Comparison of ENCODE assay signal across 27 mouse cellular contexts in the genomic region with DNA sequence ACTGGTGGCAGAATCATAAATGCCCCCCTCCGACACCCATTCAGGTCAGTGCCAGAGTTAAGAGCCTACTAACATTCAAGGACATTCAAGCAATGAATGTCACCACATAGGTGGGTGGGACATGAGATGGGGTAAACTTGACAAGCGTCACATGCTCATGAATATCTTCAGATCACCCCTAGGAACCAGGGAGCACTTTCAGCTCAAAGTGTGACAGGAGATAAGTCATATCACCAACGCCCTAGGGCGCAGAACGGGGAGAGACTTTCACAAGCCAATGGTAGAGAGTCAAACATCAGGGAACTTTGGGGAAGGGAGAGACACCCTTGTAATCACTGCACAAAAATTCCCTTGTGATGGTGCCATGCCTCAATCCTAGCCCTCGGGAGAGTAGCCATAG. TPM values are rescaled to one million over a fixed set of nuclear protein-coding genes. Genes with fewer than 3 reads are reported as not detected.
DNase-seq lines count a peak whose midpoint lies in the region; ATAC-seq lines count a peak whose summit lies in the region.
"Had no signal": no experiment of that assay in that cellular context is flagged by ENCODE, and none has a peak within 500 bp of the region (broad histone marks: within the 10 kb centered on the region; RNA-seq: fewer than 3 reads in every experiment).

No protein-coding gene starts in this region.

- DNase-seq in heart, embryonic 10.5 days (ENCODE audit: low spot score), result no peak
- no peak for DNase-seq in heart, postnatal 4 days
- peak; percentile 65 for DNase-seq in liver, embryonic 13.5 days
- no peak for DNase-seq in cerebellum, adult 8-10 months
- no peak for DNase-seq in left cerebral cortex, adult 18-20 months (ENCODE audit: low spot score in 2 of 2)

- peak; percentile 61 for ATAC-seq in erythroid progenitor cell, adult 5-6 weeks (replicated peaks; ENCODE audit: low FRiP score, poor library complexity, severe bottlenecking)
- ATAC-seq in liver, embryonic 13.5 days (ENCODE audit: low read depth), result peak; percentile 79
- ATAC-seq in megakaryocyte progenitor cell, adult 5-6 weeks (replicated peaks; ENCODE audit: poor library complexity), result peak; percentile 9; the same call in 1 of the 2 replicates
- ATAC-seq in megakaryocyte, adult 5-6 weeks (ENCODE audit: poor library complexity, severe bottlenecking), result no peak
- ATAC-seq: forebrain, embryonic 14.5 days; hindbrain, postnatal 0 days; Patski had no signal

- no peak overlapping the region for H3K4me3 ChIP-seq in heart, embryonic 10.5 days
- H3K4me3 ChIP-seq in liver, embryonic 13.5 days (replicated peaks), result no peak overlapping the region
- H3K4me3 ChIP-seq: heart, embryonic 12.5 days; hindbrain, embryonic 12.5 days; stomach, embryonic 15.5 days had no signal

- no peaks in the 10 kb centered on the region for H3K27me3 ChIP-seq in heart, embryonic 10.5 days (ENCODE audit: insufficient read depth, poor library complexity, severe bottlenecking)
- no peaks in the 10 kb centered on the region for H3K27me3 ChIP-seq in liver, embryonic 13.5 days
- H3K27me3 ChIP-seq: CH12.LX; heart, embryonic 12.5 days; hindbrain, embryonic 12.5 days; Patski; stomach, embryonic 15.5 days had no signal

- H3K36me3 ChIP-seq in heart, embryonic 10.5 days, result peaks cover 12% of the 10 kb centered on the region
- H3K36me3 ChIP-seq in liver, embryonic 13.5 days, result peaks cover 34% of the 10 kb centered on the region

- 0 out of 2 replicates have a peak overlapping the region, but pooled peaks have one; percentile 22 for H3K9ac ChIP-seq in liver, embryonic 13.5 days
- H3K9ac ChIP-seq: heart, embryonic 12.5 days; hindbrain, embryonic 12.5 days; stomach, embryonic 15.5 days had no signal

- no peaks in the 10 kb centered on the region for H3K9me3 ChIP-seq in heart, embryonic 10.5 days
- no peaks in the 10 kb centered on the region for H3K9me3 ChIP-seq in liver, embryonic 13.5 days (replicated peaks)
- H3K9me3 ChIP-seq: hindbrain, embryonic 12.5 days; stomach, embryonic 15.5 days had no signal

- peak overlapping the region; percentile 52 for H3K4me2 ChIP-seq in liver, embryonic 13.5 days
- H3K4me2 ChIP-seq: heart, embryonic 12.5 days; hindbrain, embryonic 12.5 days; stomach, embryonic 15.5 days had no signal

- peaks cover 50% of the 10 kb centered on the region for H3K4me1 ChIP-seq in heart, embryonic 10.5 days
- peaks cover 84% of the 10 kb centered on the region for H3K4me1 ChIP-seq in liver, embryonic 13.5 days (replicated peaks)

- peak overlapping the region; percentile 22; the same call in 1 of the 2 replicates for H3K27ac ChIP-seq in heart, embryonic 10.5 days
- H3K27ac ChIP-seq in liver, embryonic 13.5 days, result peak overlapping the region; percentile 93
- H3K27ac ChIP-seq: hindbrain, embryonic 12.5 days; hindbrain, postnatal 0 days had no signal

- WGBS in heart, embryonic 10.5 days, result 78% methylated on average over 6 of the region's 6 CpGs
- 37% methylated on average over 6 of the region's 6 CpGs for WGBS in liver, embryonic 13.5 days (ENCODE audit: insufficient replicate concordance)

RNA-seq across cellular contexts. Expression of a gene that starts 9.1 kb away (rescaled TPM):
- 1,633 and 1,893 TPM in 2 replicates for polyA plus RNA-seq in heart, embryonic 10.5 days (2016; fragmentation: Nextera tagmentation; extraction: Ambion mirVana)
- total RNA-seq in heart, postnatal 4 days (2021), result 1,000 to 10,000 TPM; 1,093 to 1,133 TPM
- total RNA-seq in erythroid progenitor cell, adult 5-6 weeks (2015; ENCODE audit: low replicate concordance), result 200 and 204 TPM in 2 replicates
- 235 and 237 TPM in 2 replicates for total RNA-seq in erythroid progenitor cell, adult 5-6 weeks (2017; ENCODE audit: low replicate concordance)
- polyA plus RNA-seq in liver, embryonic 13.5 days (2015; fragmentation: Nextera tagmentation; extraction: Ambion mirVana), result 1,012 and 1,064 TPM in 2 replicates
- total RNA-seq in megakaryocyte progenitor cell, adult 5-6 weeks (2015), result 1,239 and 1,324 TPM in 2 replicates
- total RNA-seq in megakaryocyte progenitor cell, adult 5-6 weeks (2017), result 2,380 and 2,713 TPM in 2 replicates
- total RNA-seq in megakaryocyte, adult 5-6 weeks (2015), result 448 and 487 TPM in 2 replicates
- 829 and 973 TPM in 2 replicates for total RNA-seq in megakaryocyte, adult 5-6 weeks (2017)
- 1,000 to 10,000 TPM; 1,506 to 1,598 TPM for total RNA-seq in left cerebral cortex, adult 18-20 months (2021)

RNA-seq across cellular contexts. Expression of a gene that starts 17.2 kb away (rescaled TPM):
- 75.0 and 75.1 TPM in 2 replicates for polyA plus RNA-seq in heart, embryonic 10.5 days (2016; fragmentation: Nextera tagmentation; extraction: Ambion mirVana)
- total RNA-seq in heart, postnatal 4 days (2021), result 10 to 100 TPM; 77.9 to 96.2 TPM
- 101 and 133 TPM in 2 replicates for total RNA-seq in erythroid progenitor cell, adult 5-6 weeks (2015; ENCODE audit: low replicate concordance)
- 108 and 151 TPM in 2 replicates for total RNA-seq in erythroid progenitor cell, adult 5-6 weeks (2017; ENCODE audit: low replicate concordance)
- polyA plus RNA-seq in liver, embryonic 13.5 days (2015; fragmentation: Nextera tagmentation; extraction: Ambion mirVana), result 215 and 233 TPM in 2 replicates
- 43.5 and 67.7 TPM in 2 replicates for total RNA-seq in megakaryocyte progenitor cell, adult 5-6 weeks (2015)
- total RNA-seq in megakaryocyte progenitor cell, adult 5-6 weeks (2017), result 64.1 and 64.3 TPM in 2 replicates
- total RNA-seq in megakaryocyte, adult 5-6 weeks (2015), result 23.8 and 31.2 TPM in 2 replicates
- total RNA-seq in megakaryocyte, adult 5-6 weeks (2017), result 22.9 and 32.6 TPM in 2 replicates
- total RNA-seq in left cerebral cortex, adult 18-20 months (2021), result 10 to 100 TPM; 21.7 to 28.0 TPM

RNA-seq across cellular contexts. Expression of a gene that starts 18.5 kb away (rescaled TPM):
- polyA plus RNA-seq in heart, embryonic 10.5 days (2016; fragmentation: Nextera tagmentation; extraction: Ambion mirVana), result 107 and 118 TPM in 2 replicates
- total RNA-seq in heart, postnatal 4 days (2021), result 10 to 100 TPM; 37.3 to 39.2 TPM
- total RNA-seq in erythroid progenitor cell, adult 5-6 weeks (2015; ENCODE audit: low replicate concordance), result 15.5 and 18.4 TPM in 2 replicates
- total RNA-seq in erythroid progenitor cell, adult 5-6 weeks (2017; ENCODE audit: low replicate concordance), result 10.3 and 14.0 TPM in 2 replicates
- 58.0 and 58.6 TPM in 2 replicates for polyA plus RNA-seq in liver, embryonic 13.5 days (2015; fragmentation: Nextera tagmentation; extraction: Ambion mirVana)
- total RNA-seq in megakaryocyte progenitor cell, adult 5-6 weeks (2015), result 80.2 and 85.9 TPM in 2 replicates
- total RNA-seq in megakaryocyte progenitor cell, adult 5-6 weeks (2017), result 84.9 and 120 TPM in 2 replicates
- 33.7 and 44.9 TPM in 2 replicates for total RNA-seq in megakaryocyte, adult 5-6 weeks (2015)
- 48.2 and 52.2 TPM in 2 replicates for total RNA-seq in megakaryocyte, adult 5-6 weeks (2017)
- 10 to 100 TPM; 26.0 to 30.0 TPM for total RNA-seq in left cerebral cortex, adult 18-20 months (2021)

RNA-seq across cellular contexts. Expression of a gene that starts 19.7 kb away (rescaled TPM):
- polyA plus RNA-seq in heart, embryonic 10.5 days (2016; fragmentation: Nextera tagmentation; extraction: Ambion mirVana), result 0.31 and 0.41 TPM in 2 replicates
- not detected for total RNA-seq in heart, postnatal 4 days (2021)
- total RNA-seq in erythroid progenitor cell, adult 5-6 weeks (2015; ENCODE audit: low replicate concordance), result not detected in 2 replicates
- not detected in 2 replicates for total RNA-seq in erythroid progenitor cell, adult 5-6 weeks (2017; ENCODE audit: low replicate concordance)
- 0.42 and 0.59 TPM in 2 replicates for polyA plus RNA-seq in liver, embryonic 13.5 days (2015; fragmentation: Nextera tagmentation; extraction: Ambion mirVana)
- total RNA-seq in megakaryocyte progenitor cell, adult 5-6 weeks (2015), result not detected in 2 replicates
- not detected in 2 replicates for total RNA-seq in megakaryocyte progenitor cell, adult 5-6 weeks (2017)
- not detected in 2 replicates for total RNA-seq in megakaryocyte, adult 5-6 weeks (2015)
- not detected in 2 replicates for total RNA-seq in megakaryocyte, adult 5-6 weeks (2017)
- total RNA-seq in left cerebral cortex, adult 18-20 months (2021), result not detected
- total RNA-seq: adrenal gland, postnatal 36 days; CH12.LX; gastrocnemius, adult 18-20 months; heart, adult 18-20 months; heart, postnatal 10 days; hindbrain, postnatal 0 days; layer of hippocampus, adult 8-10 months; layer of hippocampus, postnatal 36 days; left cerebral cortex, postnatal 14 days; liver, adult 2 months; monocyte, adult 5-6 weeks had no signal
- polyA plus RNA-seq: cortical plate, adult 2 months; forebrain, embryonic 14.5 days; frontal cortex, adult 2 months; hindbrain, postnatal 0 days; liver, adult 2 months; midbrain, embryonic 14.5 days; Patski had no signal

RNA-seq across cellular contexts. Expression of a gene that starts 26.7 kb away (rescaled TPM):
- polyA plus RNA-seq in heart, embryonic 10.5 days (2016; fragmentation: Nextera tagmentation; extraction: Ambion mirVana), result 2.8 and 3.7 TPM in 2 replicates
- 1 to 10 TPM; 1.5 to 1.9 TPM for total RNA-seq in heart, postnatal 4 days (2021)
- 2.1 and 2.9 TPM in 2 replicates for total RNA-seq in erythroid progenitor cell, adult 5-6 weeks (2015; ENCODE audit: low replicate concordance)
- total RNA-seq in erythroid progenitor cell, adult 5-6 weeks (2017; ENCODE audit: low replicate concordance), result 1.7 and 3.6 TPM in 2 replicates
- polyA plus RNA-seq in liver, embryonic 13.5 days (2015; fragmentation: Nextera tagmentation; extraction: Ambion mirVana), result 1.4 and 1.6 TPM in 2 replicates
- total RNA-seq in megakaryocyte progenitor cell, adult 5-6 weeks (2015), result 5.7 and 7.0 TPM in 2 replicates
- 5.1 and 9.5 TPM in 2 replicates for total RNA-seq in megakaryocyte progenitor cell, adult 5-6 weeks (2017)
- 10.4 and 11.1 TPM in 2 replicates for total RNA-seq in megakaryocyte, adult 5-6 weeks (2015)
- 13.4 and 14.0 TPM in 2 replicates for total RNA-seq in megakaryocyte, adult 5-6 weeks (2017)
- 1 to 10 TPM; 1.8 to 2.8 TPM for total RNA-seq in left cerebral cortex, adult 18-20 months (2021)
